Mouse (Mus musculus): ENCODE measurements at regions not wholly inside any gene's neighbourhood (a gene's known extent, or its start where the extent isn't known, plus 50 kb on each side); places are given as distances from the start of the nearest gene placed in this dataset.
A peak's percentile ranks its signal among the peaks of the same experiment; 100 is the strongest.

DNA sequence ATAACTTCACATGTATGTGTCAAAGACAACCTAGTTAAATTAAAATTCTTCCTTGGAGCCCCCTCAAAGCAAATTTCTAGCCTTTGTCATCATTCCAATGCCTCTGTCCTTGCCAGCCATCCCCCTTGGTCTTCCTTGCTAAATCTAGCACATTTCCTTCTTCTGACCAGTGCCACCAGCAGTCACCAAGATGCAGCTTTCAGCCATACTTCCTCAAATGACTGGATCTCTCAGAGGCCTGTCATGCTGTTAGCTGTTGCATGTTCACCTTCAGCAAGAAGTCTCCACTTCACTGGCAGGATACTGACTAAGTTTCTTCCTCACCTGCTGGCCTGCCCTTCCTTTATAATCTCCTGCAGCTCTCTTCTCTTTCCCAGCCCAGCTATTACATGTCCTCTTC is 261.3 kb downstream of the Pik3r1 start:
- DNase-seq (ENCODE audit: low read depth, low spot score): no peak

DNA sequence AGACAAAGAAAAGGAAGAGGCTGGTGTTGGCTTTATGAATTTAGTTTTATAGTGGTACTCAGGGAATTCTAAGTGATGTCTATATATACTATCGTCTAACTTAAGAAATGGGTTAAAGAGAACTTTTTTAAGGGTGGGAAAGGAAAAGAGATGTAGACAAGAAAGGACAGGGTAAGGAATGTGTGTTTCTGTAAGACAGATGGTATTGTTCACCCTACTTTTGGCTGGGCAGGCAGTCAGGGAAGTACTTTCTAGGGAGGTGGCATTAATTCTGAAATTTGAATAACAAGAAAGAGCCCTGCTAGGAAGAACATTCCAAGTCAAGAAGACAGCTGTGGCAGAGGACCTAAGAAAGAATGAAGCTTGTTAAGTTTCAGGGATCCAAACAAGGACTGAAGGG is 263.0 kb downstream of the Pik3r1 start:
- DNase-seq (ENCODE audit: low read depth, low spot score): no peak

DNA sequence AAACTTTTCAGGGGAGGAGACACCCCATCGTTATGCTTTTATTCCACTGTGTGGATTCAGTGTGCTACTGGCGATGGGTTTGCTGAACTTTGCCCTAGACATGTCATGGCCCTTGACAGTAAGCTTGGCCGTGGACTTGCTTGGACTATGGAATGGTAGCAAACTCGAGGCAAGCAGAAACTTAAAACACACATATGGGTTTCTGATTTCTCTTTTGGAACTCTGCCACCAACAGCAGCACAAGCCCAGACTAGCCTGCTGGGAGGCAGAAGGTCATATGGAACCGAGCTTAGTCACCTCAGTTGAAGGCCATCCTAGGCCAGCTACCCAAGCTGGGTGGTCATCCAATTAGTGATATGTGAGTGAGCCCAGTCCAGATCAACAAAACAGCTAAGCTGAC is 263.8 kb downstream of the Pik3r1 start:
- peak; percentile 82 for DNase-seq (ENCODE audit: low read depth, low spot score)

DNA sequence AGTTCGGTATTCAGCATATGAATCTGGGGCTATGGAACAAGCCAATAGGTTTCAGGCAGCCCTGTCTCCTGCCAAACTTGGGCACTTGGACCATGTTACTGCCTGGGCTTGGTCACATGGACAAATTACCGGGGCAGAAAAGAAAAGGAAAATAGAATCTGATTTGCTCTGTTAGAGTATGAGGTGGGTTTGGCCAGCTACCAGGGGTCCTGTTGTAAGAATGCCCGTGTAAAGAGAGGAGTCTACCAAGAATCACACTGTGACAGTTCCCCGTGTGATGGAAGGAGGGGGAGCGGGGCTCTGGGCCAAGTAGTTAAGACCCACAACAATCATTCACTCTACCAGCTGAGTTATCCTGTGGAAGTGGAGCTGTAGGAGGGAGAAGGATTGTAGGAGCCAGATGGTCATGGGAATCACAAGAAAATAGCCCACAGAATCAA is 266.2 kb downstream of the Pik3r1 start:
- no peak for DNase-seq (ENCODE audit: low read depth, low spot score)

DNA sequence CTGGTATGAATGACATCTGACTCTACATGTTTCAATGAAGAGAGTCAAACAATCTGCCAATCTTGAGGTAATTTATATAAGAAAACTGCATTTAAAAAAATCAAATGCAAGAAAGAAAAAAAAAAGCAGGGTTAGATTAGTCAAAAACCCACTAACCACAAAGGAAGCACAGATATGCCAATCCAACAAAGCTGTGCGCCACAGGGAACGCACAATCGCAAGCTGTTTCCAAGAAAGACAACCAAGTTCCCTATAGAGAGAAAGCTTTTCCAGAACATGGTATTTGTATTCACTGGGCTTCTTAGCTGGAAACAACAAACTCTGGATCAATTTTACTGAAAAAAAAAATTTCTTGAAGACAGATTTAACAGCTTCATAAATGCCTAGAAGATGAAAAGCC is 267.0 kb downstream of the Pik3r1 start:
- no peak for DNase-seq (ENCODE audit: low read depth, low spot score)

DNA sequence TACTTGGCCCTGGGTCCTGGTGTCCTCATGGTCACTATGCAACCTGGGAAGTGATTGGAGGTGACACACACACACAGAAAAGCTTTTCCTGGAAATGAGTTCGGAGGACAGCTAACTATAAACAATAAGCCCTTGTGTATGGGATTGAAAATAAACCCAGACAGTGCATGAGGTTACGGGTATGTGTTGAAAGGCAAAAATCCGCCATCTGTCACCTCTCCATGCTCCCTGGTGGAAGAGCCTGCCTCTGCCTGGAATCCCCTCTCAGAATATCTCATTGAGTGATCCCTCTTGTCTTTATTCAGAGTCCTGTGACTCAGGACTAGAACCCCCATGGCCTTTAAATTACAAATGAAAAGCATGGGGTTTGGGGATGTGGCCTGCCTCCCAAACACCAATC is 276.2 kb downstream of the Pik3r1 start:
- DNase-seq (ENCODE audit: low read depth, low spot score): no peak

DNA sequence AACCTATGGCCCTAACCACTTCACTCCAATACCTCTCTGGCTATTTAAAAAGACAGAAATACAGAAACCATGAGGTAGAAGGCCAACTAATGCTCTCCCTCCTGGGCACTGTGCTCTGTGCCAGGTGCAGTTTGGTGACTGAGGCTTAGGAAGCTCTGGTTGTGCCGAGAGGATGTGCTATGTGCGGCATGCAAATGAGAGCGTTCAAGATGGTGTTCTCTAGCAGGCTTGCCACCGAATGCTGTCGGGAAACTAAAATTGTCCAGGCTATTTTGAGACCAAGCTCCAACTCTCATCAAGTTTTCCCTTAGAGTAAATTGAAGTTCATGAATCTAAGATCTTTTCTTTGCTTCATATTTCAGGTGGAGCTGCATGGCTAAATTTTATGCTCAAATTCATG is 277.1 kb downstream of the Pik3r1 start:
- DNase-seq (ENCODE audit: low read depth, low spot score): no peak

DNA sequence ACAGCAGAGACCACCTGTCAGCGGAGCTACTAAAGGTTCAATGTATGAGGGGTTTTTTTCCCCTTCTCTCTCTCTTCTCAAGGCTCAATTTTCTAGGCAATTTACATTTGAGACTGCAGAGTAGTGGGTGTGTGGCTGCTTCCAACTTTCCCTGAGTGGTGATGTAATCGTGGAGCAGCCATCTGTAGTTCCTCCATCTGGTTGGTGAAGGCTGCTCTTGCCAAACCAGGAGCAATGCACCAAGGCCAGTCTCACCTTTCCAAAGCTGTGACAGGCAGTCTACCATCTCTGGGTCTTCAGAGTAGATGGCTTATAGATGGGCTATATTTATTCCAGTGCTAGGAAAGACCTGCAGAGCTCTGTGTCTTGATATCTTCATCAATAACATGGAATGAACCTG is 280.4 kb downstream of the Pik3r1 start:
- no peak for DNase-seq (ENCODE audit: low read depth, low spot score)

DNA sequence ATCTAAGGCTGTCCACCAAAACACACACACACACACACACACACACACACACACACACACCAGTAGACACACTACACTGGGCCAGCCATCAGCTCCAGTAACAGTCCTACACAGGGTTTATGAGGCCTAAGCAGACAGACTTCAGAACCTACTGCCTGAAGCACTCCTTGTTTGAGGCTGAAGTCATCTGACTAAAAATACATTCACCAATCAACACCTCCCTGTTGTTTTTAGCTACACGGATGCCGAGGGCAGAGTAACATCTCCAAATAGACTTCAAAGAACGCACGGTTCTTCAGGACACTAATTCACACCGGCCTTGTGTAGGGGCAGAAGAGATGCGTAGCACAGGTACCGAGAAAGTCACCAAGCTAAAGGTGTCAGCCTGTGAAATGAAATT is 282.2 kb downstream of the Pik3r1 start:
- peak; percentile 29 for DNase-seq (ENCODE audit: low read depth, low spot score)

DNA sequence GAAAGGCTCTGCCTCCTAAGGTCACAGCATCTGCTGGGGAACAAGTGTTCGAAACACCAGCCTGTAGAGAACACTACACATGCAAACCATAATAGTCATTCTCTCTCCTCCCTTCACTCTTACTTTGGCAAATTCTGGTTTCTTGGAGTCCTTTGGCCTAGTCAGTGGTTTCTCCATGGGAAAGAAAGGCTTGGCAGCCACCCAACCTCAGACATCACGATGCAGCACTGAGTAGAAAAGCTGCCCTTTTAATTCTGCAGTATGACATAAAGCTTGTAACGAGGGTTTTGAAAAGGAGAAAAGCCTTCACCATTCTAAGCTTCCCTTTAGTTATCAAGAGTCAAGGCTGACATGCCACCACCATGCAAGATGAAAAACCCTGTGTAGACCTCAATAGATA is 284.2 kb downstream of the Pik3r1 start:
- DNase-seq (ENCODE audit: low read depth, low spot score): no peak

DNA sequence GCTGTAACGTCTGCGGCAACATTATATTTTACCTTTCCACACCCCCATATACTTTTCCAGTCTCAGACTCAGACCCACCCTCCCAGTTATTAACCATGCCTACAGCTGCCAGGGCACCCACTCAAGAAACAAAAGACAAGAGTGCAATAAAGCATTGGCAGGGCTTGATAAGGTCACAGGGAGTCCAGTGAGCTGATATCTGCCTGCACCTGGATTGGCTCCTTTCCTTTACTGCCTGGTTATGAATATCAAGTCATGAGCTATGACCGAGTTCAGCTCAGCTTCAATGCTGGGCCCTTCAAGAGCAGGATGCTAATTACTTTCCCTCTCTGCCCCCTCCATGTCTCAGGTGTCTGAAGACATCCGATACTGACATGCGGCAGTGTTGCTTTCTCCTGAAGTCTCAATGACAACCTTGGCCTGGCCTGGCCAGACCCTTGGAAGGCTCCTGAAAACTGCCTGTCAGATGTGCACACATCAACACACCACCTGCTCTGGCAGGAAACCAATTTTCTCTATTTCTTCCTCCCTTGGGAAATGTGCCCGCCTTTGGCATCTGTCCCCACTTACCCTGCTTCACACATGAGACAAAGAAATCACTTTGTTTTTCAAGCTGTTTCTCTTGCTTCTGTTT is 286.3 kb downstream of the Pik3r1 start:
- peak; percentile 40 for DNase-seq (ENCODE audit: low read depth, low spot score)

DNA sequence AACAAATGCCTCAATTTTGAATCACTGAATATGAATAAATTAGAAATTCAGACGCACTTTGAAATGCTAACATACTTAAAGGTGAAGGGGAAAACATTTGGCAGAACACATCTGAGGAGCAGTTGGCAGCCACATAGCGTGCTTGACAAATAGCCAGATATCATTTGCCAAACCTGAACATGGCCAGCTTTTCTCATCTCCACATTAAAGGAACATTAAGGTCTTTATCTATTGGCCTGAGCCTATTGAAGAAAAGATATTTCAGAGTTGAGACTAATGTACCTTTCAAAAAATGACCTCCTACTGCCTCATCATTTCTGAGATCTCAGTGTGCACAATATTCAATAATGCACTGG is 288.7 kb downstream of the Pik3r1 start:
- no peak for DNase-seq (ENCODE audit: low read depth, low spot score)

DNA sequence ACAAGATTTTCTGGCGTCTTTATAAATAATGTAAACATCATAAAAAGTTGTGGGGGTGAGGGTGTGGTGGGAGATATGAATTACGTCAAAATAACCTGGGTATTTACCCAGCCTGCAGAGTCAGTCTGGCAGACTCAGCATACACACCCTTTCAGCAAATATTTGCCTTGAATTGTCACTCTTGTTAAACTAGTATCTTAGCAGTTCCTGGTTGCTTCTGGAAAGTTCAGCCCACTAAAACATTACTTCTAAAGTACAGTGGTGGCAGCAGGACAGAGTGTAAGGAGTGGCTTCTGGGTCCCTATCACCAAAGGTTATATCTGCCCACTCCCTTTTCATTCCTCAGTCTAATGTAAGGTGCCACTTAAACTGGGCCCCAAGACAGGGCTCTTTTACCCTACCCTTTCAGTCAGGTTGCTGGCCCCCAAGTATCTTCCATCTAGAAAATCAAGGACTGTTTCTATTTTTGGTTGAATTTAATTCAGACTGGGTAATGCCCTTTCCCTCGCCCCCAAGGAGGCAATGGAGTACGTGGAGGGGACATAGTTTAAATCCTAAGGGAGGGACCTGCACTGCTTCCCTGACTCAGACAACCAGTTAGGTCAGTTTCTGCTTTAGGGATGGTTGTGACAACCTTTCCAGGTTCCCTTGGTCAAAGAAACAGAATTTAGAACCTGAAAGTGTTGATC is 289.3 kb downstream of the Pik3r1 start:
- no peak for DNase-seq (ENCODE audit: low read depth, low spot score)

DNA sequence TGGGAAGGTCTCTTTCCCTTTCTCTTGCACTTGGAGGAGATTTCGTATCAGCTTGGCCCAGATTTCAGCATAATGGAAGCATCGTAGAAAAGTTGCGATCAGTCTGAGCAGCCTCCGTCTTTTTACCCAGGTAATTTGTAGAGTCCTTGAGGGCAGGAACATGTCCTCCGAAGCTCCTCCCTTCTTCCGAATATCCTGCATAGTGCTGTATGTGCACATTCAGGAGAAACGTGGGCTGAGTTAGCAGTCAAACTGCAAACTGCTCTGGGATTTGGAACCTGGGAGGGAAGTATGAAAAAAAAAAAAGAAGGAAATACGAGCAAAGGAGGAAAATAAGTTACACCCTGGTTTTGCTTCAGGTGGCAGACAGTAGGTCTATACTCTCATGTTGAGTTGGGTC is 294.7 kb downstream of the Pik3r1 start:
- DNase-seq (ENCODE audit: low read depth, low spot score): no peak

DNA sequence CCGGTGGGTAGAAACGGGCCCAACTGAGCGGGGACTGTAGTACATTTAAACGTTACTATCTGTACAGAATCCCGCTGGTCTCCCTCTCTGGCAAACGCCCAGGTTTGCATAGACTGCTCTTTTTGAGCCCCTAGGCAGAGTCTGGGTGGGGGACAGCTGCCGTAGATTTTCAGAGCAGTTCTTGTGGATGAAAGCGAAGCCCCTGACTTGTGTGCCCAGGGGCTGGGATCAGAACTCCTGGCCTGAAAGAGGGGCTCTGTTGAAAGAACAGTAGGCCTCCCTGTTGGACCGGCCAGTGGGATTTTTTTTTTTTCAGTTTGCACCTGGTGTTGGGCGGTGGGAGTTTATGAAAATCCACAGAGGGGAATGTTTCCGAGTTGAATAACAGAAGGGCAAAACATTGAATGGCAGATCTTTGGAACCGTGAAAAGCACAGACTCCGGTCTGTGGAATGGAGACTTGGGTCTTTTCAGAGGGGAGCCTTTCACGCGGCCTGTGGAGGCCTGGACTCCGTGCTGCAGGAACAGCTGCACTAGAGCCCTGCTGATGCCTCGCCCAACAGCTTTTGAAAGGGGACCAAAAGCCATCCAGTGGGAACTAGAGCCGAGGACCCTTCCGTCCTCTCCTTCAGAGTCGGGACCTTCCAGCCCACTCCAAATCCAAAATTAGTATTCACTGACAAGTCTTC is 297.3 kb downstream of the Pik3r1 start:
- no peak for DNase-seq (ENCODE audit: low read depth, low spot score)

DNA sequence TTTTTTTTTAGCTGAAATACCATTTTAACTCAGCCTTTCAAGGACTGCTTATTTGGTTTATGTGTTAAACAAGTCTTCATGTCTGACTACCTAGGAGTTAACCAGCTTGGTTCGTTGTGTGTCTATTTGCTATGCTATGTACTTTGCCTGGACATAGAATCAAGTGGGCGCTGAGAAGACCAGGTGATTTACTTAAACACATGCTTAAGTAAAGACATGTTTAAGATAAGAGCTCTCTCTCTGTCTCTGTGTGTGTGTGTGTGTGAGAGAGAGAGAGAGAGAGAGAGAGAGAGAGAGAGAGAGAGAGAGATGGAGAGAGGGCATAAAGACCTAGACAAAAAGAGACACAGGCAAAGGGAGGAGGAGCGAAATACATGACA is 302.3 kb downstream of the Pik3r1 start:
- no peak for DNase-seq (ENCODE audit: low read depth, low spot score)

DNA sequence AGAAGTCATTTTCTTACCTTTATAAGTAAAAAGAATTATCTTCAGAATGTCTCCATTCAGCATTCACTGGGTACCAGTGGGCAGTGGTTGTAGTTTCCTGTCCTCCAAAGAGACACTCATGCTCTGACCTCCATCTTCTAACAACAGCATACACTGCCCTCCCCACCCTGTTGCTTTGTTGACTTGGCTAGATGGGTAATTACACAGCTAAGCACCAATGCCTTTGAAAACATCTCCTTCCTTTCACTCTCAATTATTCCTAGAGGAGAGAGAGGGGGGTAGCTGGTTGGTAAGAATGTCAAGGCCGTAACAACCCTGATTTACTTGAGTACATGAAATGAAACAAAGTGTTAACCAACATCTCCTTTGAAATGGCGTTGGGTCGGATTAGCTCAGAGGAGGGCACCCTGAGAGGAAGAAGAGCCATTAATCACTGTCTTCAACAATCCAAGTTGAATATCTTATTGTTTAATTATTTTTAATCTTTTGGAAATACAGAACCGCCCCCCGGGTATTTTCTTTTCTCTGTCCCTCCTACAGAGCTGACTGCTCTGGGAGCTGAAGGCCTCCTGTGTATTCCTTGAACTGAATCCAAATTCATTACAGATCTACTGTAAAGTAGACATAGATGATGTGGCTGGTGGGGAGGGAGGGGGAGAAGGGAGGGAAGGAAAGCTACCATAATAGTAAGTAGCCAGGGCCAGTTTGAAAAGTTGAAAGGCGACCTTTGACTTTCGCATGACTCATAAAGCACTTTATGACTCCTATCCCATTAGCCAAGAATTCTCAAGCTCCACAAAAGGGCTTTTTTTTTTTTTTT is 302.9 kb downstream of the Pik3r1 start:
- no peak for DNase-seq (ENCODE audit: low read depth, low spot score)

DNA sequence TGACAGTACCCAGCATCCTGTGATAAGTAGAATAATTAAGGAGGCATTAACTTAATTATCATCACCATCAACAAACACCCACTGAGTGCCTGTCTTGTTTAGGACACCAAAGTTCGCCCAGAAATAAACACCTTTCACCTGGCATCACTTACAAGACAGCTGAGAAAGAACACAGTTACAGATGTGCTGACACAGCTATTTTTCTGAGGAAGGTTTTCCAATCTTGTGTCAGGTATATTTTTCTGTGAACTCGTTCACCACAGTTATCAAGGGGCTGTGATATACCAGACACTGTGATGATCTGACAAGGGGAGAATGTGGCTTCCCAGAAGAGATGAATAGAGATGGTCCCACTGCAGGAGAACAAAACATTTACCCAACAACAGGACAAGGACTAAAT is 311.1 kb downstream of the Pik3r1 start:
- no peak for DNase-seq (ENCODE audit: low read depth, low spot score)

DNA sequence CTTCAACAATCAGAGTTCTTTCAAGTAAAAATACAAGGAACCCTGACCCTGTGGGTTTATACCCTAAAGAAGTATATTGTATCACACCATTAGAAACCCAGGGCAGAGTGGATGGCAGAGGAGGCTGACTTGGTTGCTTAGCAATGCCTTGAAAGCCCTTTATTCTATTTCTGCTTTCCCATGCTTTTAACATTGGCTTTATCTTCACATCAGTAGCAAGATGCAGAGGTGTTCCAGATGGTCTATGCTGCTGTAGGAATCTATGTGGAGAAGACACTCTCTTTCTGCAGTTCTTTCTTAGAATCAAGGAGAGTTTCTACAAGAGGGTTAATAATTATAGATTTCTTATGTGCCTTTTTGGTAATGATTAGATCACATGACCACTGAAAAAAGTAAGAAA is 313.7 kb downstream of the Pik3r1 start:
- no peak for DNase-seq (ENCODE audit: low read depth, low spot score)

DNA sequence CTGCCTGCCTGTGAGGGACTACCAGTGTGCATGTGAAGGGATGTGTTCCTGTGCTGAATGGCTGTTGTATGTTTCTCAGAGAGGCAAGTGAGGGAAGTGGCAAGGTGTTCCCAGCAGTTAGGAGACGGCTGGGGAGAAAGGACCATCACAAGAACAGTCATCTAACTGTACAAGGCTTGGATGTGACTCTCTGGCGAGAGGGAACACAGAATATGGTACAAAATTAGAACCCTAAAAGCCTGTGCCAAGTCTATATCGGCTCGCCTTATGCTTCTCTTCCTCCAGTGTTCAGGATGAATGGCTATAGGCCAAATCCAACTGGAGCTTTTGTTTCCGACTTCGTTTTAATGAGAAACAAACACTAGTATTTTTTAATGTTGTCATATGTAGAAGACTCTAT is 317.5 kb downstream of the Pik3r1 start:
- DNase-seq (ENCODE audit: low read depth, low spot score): no peak

DNA sequence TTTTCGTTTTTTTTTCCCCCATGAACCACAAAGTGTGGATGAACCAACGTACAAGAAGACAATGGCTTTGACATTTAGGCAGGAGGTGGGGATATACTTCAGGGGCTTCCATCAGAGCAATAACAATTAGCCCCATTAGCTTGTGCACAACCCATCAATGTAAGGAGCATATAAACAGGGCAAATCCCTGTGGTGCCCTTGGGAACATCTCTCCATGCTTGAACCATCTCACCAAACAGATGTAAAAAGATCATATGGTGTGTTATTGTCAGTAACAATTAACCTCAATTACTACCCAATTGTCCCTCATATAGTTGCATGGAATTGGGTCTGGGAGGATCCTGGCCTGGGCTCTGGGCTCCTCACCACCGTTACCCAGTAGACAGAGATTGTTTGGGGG is 328.5 kb downstream of the Pik3r1 start:
- no peak for DNase-seq (ENCODE audit: low read depth, low spot score)

DNA sequence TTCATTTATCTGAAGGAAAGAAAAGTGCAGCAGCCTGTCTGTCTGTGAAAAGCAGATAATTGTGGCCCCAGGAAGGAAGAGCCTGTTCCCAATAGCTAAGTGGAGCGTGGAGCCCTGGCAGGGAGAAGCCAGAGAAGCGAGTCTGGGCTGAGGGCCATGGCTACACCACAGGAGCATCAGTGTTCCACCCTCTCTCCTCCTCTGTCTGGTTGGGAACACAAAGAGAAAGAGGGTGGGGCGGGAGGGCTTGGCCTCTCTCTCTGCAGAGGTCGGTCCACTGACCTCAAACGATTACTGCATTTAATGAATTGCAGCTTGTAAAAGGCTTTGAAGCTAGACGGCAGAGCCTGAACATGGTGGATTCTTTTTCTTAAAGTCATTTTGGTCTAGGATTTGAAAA is 329.0 kb downstream of the Pik3r1 start:
- peak; percentile 75 for DNase-seq (ENCODE audit: low read depth, low spot score)
